Mouse (Mus musculus): Measurements from ENCODE around the gene Ralgps1. TPM values are rescaled to one million over a fixed set of nuclear protein-coding genes. Genes with fewer than 3 reads are reported as not detected.

The Ralgps1 gene
- polyA plus RNA-seq, 1 experiment: 9.5 TPM

- H3K4me3 ChIP-seq (ENCODE audit: low read depth, low read length): no peak overlapping the region
- no peak for TF ChIP-seq POLR2A (IDR thresholded peaks at IDR 0.05; ENCODE audit: low read depth, low read length)
- no peak for TF ChIP-seq CTCF (IDR thresholded peaks at IDR 0.05; ENCODE audit: extremely low read depth, insufficient read length, insufficient replicate concordance, low read depth, low read length)
- H3K27me3 ChIP-seq (ENCODE audit: control insufficient read depth, insufficient read depth, low read length): no peaks in the 10 kb centered on the region
- peaks cover 6% of the 10 kb centered on the region for H3K36me3 ChIP-seq (ENCODE audit: control insufficient read depth, insufficient read depth, low read length)
- H3K27ac ChIP-seq (ENCODE audit: insufficient read depth, low read depth, low read length): no peak overlapping the region
- H3K4me1 ChIP-seq (ENCODE audit: control insufficient read depth, insufficient read depth, insufficient read length, low read length): no peaks in the 10 kb centered on the region; the same call in 1 of the 2 replicates
- 95% methylated on average over 5 of the region's 5 CpGs for WGBS
Measured at GRCm38 (mm10) chr2:33288837-33289236, 82.4 kb downstream of the Ralgps1 start.

DNA sequence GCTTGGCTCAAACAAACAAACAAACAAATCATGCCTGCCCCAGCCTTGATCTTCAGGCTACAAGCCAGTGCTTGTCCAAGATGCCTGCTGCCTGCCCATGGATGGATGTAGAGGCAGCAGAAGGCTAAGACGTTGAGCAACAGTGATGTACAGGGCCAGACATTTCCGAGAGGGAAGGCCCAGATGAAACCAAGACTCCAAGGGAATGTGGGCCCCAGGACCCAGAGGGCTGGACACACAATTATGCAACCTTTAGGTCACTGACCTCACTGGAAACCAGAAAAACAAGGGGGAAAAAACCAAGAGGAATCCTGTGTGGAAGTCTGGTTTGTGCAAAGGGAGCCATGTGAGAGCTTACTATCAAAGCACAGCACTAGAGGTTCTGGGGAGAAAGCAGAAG is 87.6 kb downstream of the Ralgps1 start:
- 75% methylated on average over 2 of the region's 2 CpGs for WGBS
- Histone ChIP-seq H3K4me3 (ENCODE audit: low read depth, low read length) (no peak overlapping the region), H3K4me1 (ENCODE audit: control insufficient read depth, insufficient read depth, insufficient read length, low read length) (no peaks in the 10 kb centered on the region; the same call in 1 of the 2 replicates), H3K36me3 (ENCODE audit: control insufficient read depth, insufficient read depth, low read length) (peaks cover 8% of the 10 kb centered on the region), H3K27ac (ENCODE audit: insufficient read depth, low read depth, low read length) (0 out of 2 replicates have a peak overlapping the region, but pooled peaks have one; percentile 4), H3K27me3 (ENCODE audit: control insufficient read depth, insufficient read depth, low read length) (no peaks in the 10 kb centered on the region)
- TF ChIP-seq CTCF (IDR thresholded peaks at IDR 0.05; ENCODE audit: extremely low read depth, insufficient read length, insufficient replicate concordance, low read depth, low read length) (no peak), POLR2A (IDR thresholded peaks at IDR 0.05; ENCODE audit: low read depth, low read length) (no peak)

DNA sequence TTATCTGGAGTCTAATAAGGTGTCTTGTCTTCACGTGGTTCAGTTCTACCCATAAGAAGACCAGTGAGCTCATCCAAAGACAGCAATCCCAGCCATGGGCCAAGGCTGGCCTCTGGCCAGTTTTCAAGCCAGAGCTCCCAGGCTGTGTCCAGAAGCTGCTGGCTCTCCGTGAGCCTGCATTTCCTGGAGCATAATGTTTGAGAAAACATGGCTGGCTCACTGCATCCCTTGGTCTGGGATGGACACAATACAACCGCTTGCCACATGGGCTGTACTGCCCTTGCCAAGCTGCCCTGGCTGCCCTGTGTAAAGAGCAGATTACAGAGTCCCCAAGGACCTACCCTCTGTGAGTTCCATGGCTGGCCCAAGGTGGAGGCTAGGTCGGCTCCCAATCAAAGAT is 88.4 kb downstream of the Ralgps1 start:
- WGBS: 61% methylated on average over 4 of the region's 4 CpGs
- TF ChIP-seq CTCF (IDR thresholded peaks at IDR 0.05; ENCODE audit: extremely low read depth, insufficient read length, insufficient replicate concordance, low read depth, low read length): no peak
- TF ChIP-seq POLR2A (IDR thresholded peaks at IDR 0.05; ENCODE audit: low read depth, low read length): no peak
- H3K27ac ChIP-seq (ENCODE audit: insufficient read depth, low read depth, low read length): no peak overlapping the region; the same call in 1 of the 2 replicates

DNA sequence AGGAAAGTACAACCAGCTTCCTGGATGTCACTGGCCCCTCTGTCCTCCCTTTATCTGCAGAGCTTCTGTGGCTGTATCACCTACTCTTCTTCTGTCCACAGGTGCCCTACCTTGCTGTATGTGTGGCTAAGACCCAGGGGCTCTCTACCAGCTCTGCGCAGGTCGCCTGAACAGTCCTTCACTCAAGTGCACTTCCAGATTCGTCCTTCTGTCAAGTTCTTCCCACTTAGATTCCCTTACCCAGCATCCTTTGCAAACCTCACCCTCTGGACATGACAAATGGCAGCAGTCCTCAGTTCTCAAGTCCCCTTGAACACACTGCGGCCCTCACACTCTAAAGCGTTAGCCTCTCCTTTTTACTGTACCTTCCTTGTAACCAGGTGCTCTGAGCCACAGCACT is 89.5 kb downstream of the Ralgps1 start:
- Histone ChIP-seq H3K4me3 (ENCODE audit: low read depth, low read length) (no peak overlapping the region), H3K36me3 (ENCODE audit: control insufficient read depth, insufficient read depth, low read length) (peaks cover 8% of the 10 kb centered on the region), H3K27ac (ENCODE audit: insufficient read depth, low read depth, low read length) (no peak overlapping the region), H3K4me1 (ENCODE audit: control insufficient read depth, insufficient read depth, insufficient read length, low read length) (no peaks in the 10 kb centered on the region; the same call in 1 of the 2 replicates), H3K27me3 (ENCODE audit: control insufficient read depth, insufficient read depth, low read length) (no peaks in the 10 kb centered on the region)
- no peak for TF ChIP-seq CTCF (IDR thresholded peaks at IDR 0.05; ENCODE audit: extremely low read depth, insufficient read length, insufficient replicate concordance, low read depth, low read length)
- TF ChIP-seq POLR2A (IDR thresholded peaks at IDR 0.05; ENCODE audit: low read depth, low read length): no peak
- 88% methylated on average over 5 of the region's 5 CpGs for WGBS

More for the DNA sequence above, 88.4 kb downstream of the Ralgps1 start:
- Histone ChIP-seq H3K4me3 (ENCODE audit: low read depth, low read length) (no peak overlapping the region), H3K27me3 (ENCODE audit: control insufficient read depth, insufficient read depth, low read length) (no peaks in the 10 kb centered on the region), H3K36me3 (ENCODE audit: control insufficient read depth, insufficient read depth, low read length) (peaks cover 8% of the 10 kb centered on the region), H3K4me1 (ENCODE audit: control insufficient read depth, insufficient read depth, insufficient read length, low read length) (no peaks in the 10 kb centered on the region; the same call in 1 of the 2 replicates)

DNA sequence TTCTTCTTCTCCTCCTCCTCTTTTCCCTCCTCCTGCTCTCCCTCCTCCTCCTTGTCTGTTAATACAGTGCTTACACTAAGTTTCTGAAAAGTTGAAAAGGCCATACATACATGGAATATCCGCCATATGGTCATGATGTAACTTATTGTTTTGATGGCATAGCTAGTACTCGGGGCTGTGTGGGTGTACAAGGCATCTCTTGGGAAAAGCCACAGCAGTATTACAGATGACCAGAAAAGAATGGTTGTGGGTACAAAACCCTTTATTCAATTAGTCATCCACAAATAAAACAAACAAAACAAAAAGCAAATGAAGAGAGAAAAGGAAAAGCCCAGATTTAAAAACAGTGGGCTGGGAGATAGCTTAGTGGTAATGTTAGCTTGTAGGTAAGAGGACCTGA is 90.8 kb downstream of the Ralgps1 start:
- peaks cover 8% of the 10 kb centered on the region for H3K36me3 ChIP-seq (ENCODE audit: control insufficient read depth, insufficient read depth, low read length)
- H3K27me3 ChIP-seq (ENCODE audit: control insufficient read depth, insufficient read depth, low read length): no peaks in the 10 kb centered on the region
- TF ChIP-seq CTCF (IDR thresholded peaks at IDR 0.05; ENCODE audit: extremely low read depth, insufficient read length, insufficient replicate concordance, low read depth, low read length) (no peak), POLR2A (IDR thresholded peaks at IDR 0.05; ENCODE audit: low read depth, low read length) (no peak)
- no peaks in the 10 kb centered on the region; the same call in 1 of the 2 replicates for H3K4me1 ChIP-seq (ENCODE audit: control insufficient read depth, insufficient read depth, insufficient read length, low read length)
- H3K27ac ChIP-seq (ENCODE audit: insufficient read depth, low read depth, low read length): no peak overlapping the region
- 89% methylated on average over 2 of the region's 2 CpGs for WGBS
- H3K4me3 ChIP-seq (ENCODE audit: low read depth, low read length): no peak overlapping the region

- no peak overlapping the region for H3K27ac ChIP-seq (ENCODE audit: insufficient read depth, low read depth, low read length)
- H3K27me3 ChIP-seq (ENCODE audit: control insufficient read depth, insufficient read depth, low read length): no peaks in the 10 kb centered on the region
- H3K36me3 ChIP-seq (ENCODE audit: control insufficient read depth, insufficient read depth, low read length): peaks cover 8% of the 10 kb centered on the region
- TF ChIP-seq POLR2A (IDR thresholded peaks at IDR 0.05; ENCODE audit: low read depth, low read length) (no peak), CTCF (IDR thresholded peaks at IDR 0.05; ENCODE audit: extremely low read depth, insufficient read length, insufficient replicate concordance, low read depth, low read length) (no peak)
- H3K4me1 ChIP-seq (ENCODE audit: control insufficient read depth, insufficient read depth, insufficient read length, low read length): no peaks in the 10 kb centered on the region; the same call in 1 of the 2 replicates
- no peak overlapping the region for H3K4me3 ChIP-seq (ENCODE audit: low read depth, low read length)
- 83% methylated on average over 10 of the region's 10 CpGs for whole genome bisulfite sequencing
Measured at GRCm38 (mm10) chr2:33279758-33280157, 91.5 kb downstream of the Ralgps1 start.

GRCm38 (mm10) chr2:33274719-33275490 is 96.4 kb downstream of the Ralgps1 start:
- H3K4me3 ChIP-seq (ENCODE audit: low read depth, low read length): no peak overlapping the region
- H3K4me1 ChIP-seq (ENCODE audit: control insufficient read depth, insufficient read depth, insufficient read length, low read length): no peaks in the 10 kb centered on the region
- H3K36me3 ChIP-seq (ENCODE audit: control insufficient read depth, insufficient read depth, low read length): no peaks in the 10 kb centered on the region
- TF ChIP-seq POLR2A (IDR thresholded peaks at IDR 0.05; ENCODE audit: low read depth, low read length) (no peak), CTCF (IDR thresholded peaks at IDR 0.05; ENCODE audit: extremely low read depth, insufficient read length, insufficient replicate concordance, low read depth, low read length) (no peak)
- H3K27me3 ChIP-seq (ENCODE audit: control insufficient read depth, insufficient read depth, low read length): no peaks in the 10 kb centered on the region
- 87% methylated on average over 12 of the region's 12 CpGs for WGBS
- no peak overlapping the region for H3K27ac ChIP-seq (ENCODE audit: insufficient read depth, low read depth, low read length)
